Mouse (Mus musculus): ENCODE measurements around the gene Pdcd1lg2. TPM values are rescaled to one million over a fixed set of nuclear protein-coding genes. Genes with fewer than 3 reads are reported as not detected.
A peak's percentile ranks its signal among the peaks of the same experiment; 100 is the strongest.

The Pdcd1lg2 gene
- polyA plus RNA-seq, 1 experiment from 2014 or later = 0.09 TPM

DNA sequence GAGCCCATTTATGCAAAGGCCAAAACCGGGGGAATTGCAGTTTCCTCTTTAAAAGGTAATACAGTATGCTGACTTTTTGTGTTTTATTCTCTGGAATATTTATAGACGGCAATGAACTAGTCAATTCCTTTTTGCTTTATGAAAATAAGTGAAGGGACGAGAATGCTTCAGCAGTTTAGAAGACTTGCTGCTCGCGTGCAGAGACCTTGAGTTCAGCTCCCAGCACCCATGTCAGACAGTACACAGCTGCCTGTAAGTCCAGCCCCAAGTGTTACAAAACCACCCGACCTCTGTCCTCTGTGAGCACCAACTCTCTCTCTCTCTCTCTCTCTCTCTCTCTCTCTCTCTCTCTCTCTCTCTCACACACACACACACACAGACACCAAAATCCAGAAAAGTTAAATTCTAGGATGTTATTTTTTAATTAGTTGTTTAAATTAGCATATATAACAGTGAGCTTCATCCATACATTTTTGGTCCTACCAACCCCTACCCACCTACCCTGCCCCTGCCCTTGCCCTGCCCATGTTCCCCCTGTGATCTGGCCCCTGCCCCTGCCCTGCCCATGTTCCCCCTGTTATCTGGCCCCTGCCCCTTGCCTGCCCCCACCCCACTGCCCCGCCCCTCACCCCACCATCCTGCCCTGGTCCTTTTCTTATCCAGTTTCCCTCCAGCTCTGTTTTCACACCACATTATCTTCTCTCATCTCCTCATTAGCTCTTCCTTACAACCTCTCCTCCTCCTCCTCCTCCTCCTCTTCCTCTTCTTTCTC is 86.3 kb downstream of the Pdcd1lg2 start:
- Histone ChIP-seq H3K4me3 (ENCODE audit: inconsistent target) (no peak overlapping the region), H3K27ac (peak overlapping the region; percentile 95), H3K79me2 (ENCODE audit: inconsistent target) (no peaks in the 10 kb centered on the region), H3K36me3 (ENCODE audit: inconsistent target) (no peaks in the 10 kb centered on the region)
- WGBS (ENCODE audit: missing documents) = 39% methylated on average over 6 of the region's 7 CpGs

DNA sequence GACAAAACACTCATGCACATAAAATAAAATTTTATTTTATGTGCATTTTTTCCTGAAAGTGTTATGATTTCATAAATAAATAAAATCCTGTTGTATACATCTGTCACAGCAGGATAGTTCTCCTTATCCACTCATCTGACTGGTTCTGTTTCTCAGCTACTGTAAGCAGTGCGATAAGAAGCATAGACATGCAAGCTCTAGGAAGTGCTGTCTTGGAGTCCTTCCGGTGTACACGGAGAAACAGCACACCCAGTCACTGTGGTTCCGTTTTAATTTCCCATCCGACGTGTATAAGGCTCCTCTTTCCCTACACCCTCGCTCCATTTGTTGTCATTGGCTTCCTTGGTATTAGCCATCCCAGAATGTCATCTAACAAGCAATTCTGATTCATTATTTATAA is 87.2 kb downstream of the Pdcd1lg2 start:
- 18% methylated on average over 7 of the region's 7 CpGs for WGBS (ENCODE audit: missing documents)
- H3K4me3 ChIP-seq (ENCODE audit: inconsistent target) = no peak overlapping the region
- H3K36me3 ChIP-seq (ENCODE audit: inconsistent target) = no peaks in the 10 kb centered on the region
- H3K27ac ChIP-seq = peak overlapping the region; percentile 95
- H3K79me2 ChIP-seq (ENCODE audit: inconsistent target) = no peaks in the 10 kb centered on the region

GRCm38 (mm10) chr19:29498842-29499456 is 88.2 kb downstream of the Pdcd1lg2 start:
- WGBS (ENCODE audit: missing documents) = 18% methylated on average over 6 of the region's 6 CpGs
- H3K4me3 ChIP-seq (ENCODE audit: inconsistent target) = no peak overlapping the region
- peak overlapping the region; percentile 95 for H3K27ac ChIP-seq
- H3K79me2 ChIP-seq (ENCODE audit: inconsistent target) = no peaks in the 10 kb centered on the region
- H3K36me3 ChIP-seq (ENCODE audit: inconsistent target) = no peaks in the 10 kb centered on the region

- Histone ChIP-seq H3K4me3 (ENCODE audit: inconsistent target) (no peak overlapping the region), H3K79me2 (ENCODE audit: inconsistent target) (no peaks in the 10 kb centered on the region), H3K27ac (peak overlapping the region; percentile 95), H3K36me3 (ENCODE audit: inconsistent target) (no peaks in the 10 kb centered on the region)
- 9% methylated on average over 1 of the region's 1 CpGs for WGBS (ENCODE audit: missing documents)
Observed at GRCm38 (mm10) chr19:29500333-29500732, 89.6 kb downstream of the Pdcd1lg2 start.

DNA sequence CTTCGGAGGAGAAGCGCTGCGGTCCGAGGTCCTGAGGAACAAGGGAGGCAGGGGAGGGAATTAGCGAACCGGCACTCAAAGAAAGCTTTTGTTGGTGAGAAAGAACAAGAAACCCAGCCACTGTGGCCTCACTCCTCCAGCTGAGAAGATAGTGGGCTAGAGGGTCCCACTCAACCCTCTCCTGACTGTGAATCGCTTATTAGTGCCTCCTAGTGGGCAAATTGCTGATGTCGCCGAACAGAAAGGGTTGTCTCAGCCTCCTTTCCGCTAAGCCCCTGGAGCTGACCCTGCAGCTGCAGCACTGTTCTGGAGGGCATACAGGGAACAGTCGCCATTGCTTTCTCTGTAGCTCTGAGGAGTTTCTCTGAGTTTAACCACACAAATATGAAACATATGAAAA is 90.4 kb downstream of the Pdcd1lg2 start:
- H3K36me3 ChIP-seq (ENCODE audit: inconsistent target) = no peaks in the 10 kb centered on the region
- 59% methylated on average over 11 of the region's 11 CpGs for WGBS (ENCODE audit: missing documents)
- no peak overlapping the region for H3K4me3 ChIP-seq (ENCODE audit: inconsistent target)
- no peaks in the 10 kb centered on the region for H3K79me2 ChIP-seq (ENCODE audit: inconsistent target)
- H3K27ac ChIP-seq = peak overlapping the region; percentile 95

- Histone ChIP-seq H3K36me3 (ENCODE audit: inconsistent target) (no peaks in the 10 kb centered on the region), H3K27ac (peak overlapping the region; percentile 95), H3K4me3 (ENCODE audit: inconsistent target) (no peak overlapping the region), H3K79me2 (ENCODE audit: inconsistent target) (no peaks in the 10 kb centered on the region)
- 11% methylated on average over 6 of the region's 6 CpGs for WGBS (ENCODE audit: missing documents)
Observed at GRCm38 (mm10) chr19:29501507-29501906, 90.8 kb downstream of the Pdcd1lg2 start.

DNA sequence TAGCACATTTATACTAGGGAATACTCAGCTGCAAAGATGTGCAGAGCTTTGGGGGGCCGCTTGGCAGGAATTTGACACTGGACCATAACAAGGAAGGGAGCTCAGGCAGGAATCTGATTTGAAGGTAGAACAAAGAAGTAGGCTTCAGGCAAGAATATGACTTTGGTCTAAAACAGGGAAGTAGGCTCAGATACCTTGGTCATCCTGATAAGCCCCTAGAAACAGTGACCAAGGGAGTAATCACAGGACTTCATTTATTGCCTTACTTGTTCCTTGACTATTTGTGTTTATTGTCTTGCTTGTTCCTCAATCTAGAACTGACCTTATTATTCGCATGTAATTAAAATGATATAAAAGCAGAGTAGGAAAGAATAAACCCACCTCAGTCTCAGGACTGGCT is 93.4 kb downstream of the Pdcd1lg2 start:
- Histone ChIP-seq H3K36me3 (ENCODE audit: inconsistent target) (no peaks in the 10 kb centered on the region), H3K4me3 (ENCODE audit: inconsistent target) (no peak overlapping the region), H3K79me2 (ENCODE audit: inconsistent target) (no peaks in the 10 kb centered on the region), H3K27ac (no peak overlapping the region)
- 100% methylated on average over 2 of the region's 2 CpGs for WGBS (ENCODE audit: missing documents)

DNA sequence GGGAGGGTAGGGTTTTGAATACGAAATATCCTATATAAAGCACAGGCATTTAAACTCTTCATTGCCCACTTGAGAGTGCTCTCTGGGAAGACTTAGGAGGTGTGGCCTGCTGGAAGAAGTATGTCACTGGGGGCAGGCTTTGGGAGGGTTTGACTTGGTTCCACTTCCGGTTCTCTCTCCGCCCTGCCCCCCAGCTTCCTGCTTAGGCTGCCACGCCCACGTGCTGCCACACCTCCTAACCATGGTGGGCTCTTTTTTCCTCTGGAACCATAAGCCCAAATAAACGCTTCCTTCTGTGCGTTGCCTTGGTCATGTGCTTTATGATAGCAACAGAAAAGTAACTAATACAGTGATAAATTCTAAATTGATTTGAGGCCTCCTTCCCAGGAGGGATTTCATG is 94.9 kb downstream of the Pdcd1lg2 start:
- WGBS (ENCODE audit: missing documents) = 72% methylated on average over 7 of the region's 7 CpGs
- Histone ChIP-seq H3K79me2 (ENCODE audit: inconsistent target) (no peaks in the 10 kb centered on the region), H3K36me3 (ENCODE audit: inconsistent target) (no peaks in the 10 kb centered on the region), H3K27ac (no peak overlapping the region), H3K4me3 (ENCODE audit: inconsistent target) (no peak overlapping the region)

DNA sequence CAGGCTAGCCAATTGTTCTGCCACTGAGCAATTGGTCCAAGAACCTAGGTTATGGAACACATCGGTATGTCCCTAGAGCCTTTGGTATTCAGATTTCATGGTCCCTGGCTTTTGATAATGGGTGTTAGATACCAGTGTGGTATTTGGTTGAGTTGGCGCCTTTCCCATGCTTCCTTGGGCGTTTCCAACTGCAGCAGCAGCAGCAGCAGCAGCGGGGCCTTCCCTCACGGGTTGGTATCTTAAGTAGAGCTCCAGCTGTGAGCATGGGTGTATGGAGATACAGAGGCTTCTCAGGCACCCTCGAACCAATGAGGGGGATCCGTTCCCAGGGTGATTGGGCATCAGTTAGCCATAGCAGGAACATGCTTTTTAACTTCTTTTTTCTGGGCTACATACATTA is 97.5 kb downstream of the Pdcd1lg2 start:
- H3K79me2 ChIP-seq (ENCODE audit: inconsistent target) = no peaks in the 10 kb centered on the region
- WGBS (ENCODE audit: missing documents) = 77% methylated on average over 7 of the region's 7 CpGs
- H3K36me3 ChIP-seq (ENCODE audit: inconsistent target) = no peaks in the 10 kb centered on the region
- no peak overlapping the region for H3K4me3 ChIP-seq (ENCODE audit: inconsistent target)
- no peak overlapping the region for H3K27ac ChIP-seq

GRCm38 (mm10) chr19:29509857-29510256 is 99.1 kb downstream of the Pdcd1lg2 start:
- no peak overlapping the region for H3K27ac ChIP-seq
- 87% methylated on average over 7 of the region's 7 CpGs for WGBS (ENCODE audit: missing documents)
- H3K36me3 ChIP-seq (ENCODE audit: inconsistent target) = 0 out of 2 replicates have a peak, but pooled peaks cover under 1% of the 10 kb centered on the region
- no peak overlapping the region for H3K4me3 ChIP-seq (ENCODE audit: inconsistent target)
- no peaks in the 10 kb centered on the region for H3K79me2 ChIP-seq (ENCODE audit: inconsistent target)

GRCm38 (mm10) chr19:29511826-29512225 is 101.1 kb downstream of the Pdcd1lg2 start:
- no peak overlapping the region for H3K27ac ChIP-seq
- WGBS (ENCODE audit: missing documents) = 83% methylated on average over 2 of the region's 2 CpGs

GRCm38 (mm10) chr19:29513111-29513766 is 102.5 kb downstream of the Pdcd1lg2 start:
- no peak overlapping the region for H3K27ac ChIP-seq
- 53% methylated on average over 2 of the region's 2 CpGs for WGBS (ENCODE audit: missing documents)
- H3K4me3 ChIP-seq (ENCODE audit: inconsistent target) = no peak overlapping the region
- peaks cover 23% of the 10 kb centered on the region; the same call in 1 of the 2 replicates for H3K36me3 ChIP-seq (ENCODE audit: inconsistent target)
- no peaks in the 10 kb centered on the region for H3K79me2 ChIP-seq (ENCODE audit: inconsistent target)

More at GRCm38 (mm10) chr19:29511826-29512225, 101.1 kb downstream of the Pdcd1lg2 start:
- no peaks in the 10 kb centered on the region for H3K79me2 ChIP-seq (ENCODE audit: inconsistent target)
- H3K4me3 ChIP-seq (ENCODE audit: inconsistent target) = no peak overlapping the region
- peaks cover 17% of the 10 kb centered on the region; the same call in 1 of the 2 replicates for H3K36me3 ChIP-seq (ENCODE audit: inconsistent target)

DNA sequence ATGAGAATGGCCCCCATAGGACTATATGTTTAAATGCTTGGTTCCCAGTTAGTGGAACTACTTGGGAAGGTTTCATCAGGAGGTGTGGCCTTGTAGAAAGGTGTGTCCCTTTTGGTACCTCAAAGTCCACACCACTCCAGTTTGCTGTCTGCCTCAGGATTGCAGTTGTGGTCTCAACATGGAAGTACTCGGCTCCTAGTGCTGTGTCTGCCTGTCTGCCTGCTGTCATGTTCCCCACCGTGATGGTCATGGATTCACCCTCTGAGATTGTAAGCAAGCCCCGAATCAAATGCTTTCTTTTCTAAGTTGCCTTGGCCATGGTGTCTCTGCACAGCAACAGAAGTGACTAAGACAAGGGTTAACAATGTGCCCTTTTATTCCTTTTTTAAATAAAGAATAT is 103.4 kb downstream of the Pdcd1lg2 start:
- 98% methylated on average over 3 of the region's 3 CpGs for WGBS (ENCODE audit: missing documents)
- Histone ChIP-seq H3K27ac (no peak overlapping the region), H3K79me2 (ENCODE audit: inconsistent target) (no peaks in the 10 kb centered on the region), H3K36me3 (ENCODE audit: inconsistent target) (peaks cover 23% of the 10 kb centered on the region; the same call in 1 of the 2 replicates), H3K4me3 (ENCODE audit: inconsistent target) (no peak overlapping the region)

DNA sequence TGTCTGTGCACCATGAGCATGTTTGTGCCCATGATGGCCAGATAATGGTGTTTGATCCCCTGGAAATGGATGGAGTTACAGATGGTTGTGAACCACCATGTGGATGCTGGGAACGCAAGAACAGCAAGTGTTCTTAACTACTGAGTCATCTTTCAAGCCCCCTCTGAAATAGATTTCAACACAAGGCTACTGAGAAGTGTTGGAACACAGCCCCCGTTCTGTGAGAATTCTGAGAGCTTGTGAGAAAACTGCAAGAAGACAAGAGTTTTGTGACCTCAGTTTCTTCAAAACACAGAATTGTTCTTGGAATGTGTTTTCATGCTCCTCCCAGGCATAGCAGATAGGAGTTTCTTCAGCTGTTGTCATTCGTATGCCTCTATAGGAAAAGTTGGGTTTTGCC is 104.7 kb downstream of the Pdcd1lg2 start:
- 96% methylated on average over 3 of the region's 3 CpGs for WGBS (ENCODE audit: missing documents)
- no peak overlapping the region for H3K27ac ChIP-seq
- H3K79me2 ChIP-seq (ENCODE audit: inconsistent target) = no peaks in the 10 kb centered on the region; the same call in 1 of the 2 replicates
- peaks cover 23% of the 10 kb centered on the region; the same call in 1 of the 2 replicates for H3K36me3 ChIP-seq (ENCODE audit: inconsistent target)
- H3K4me3 ChIP-seq (ENCODE audit: inconsistent target) = no peak overlapping the region

GRCm38 (mm10) chr19:29515991-29516390 is 105.3 kb downstream of the Pdcd1lg2 start:
- Histone ChIP-seq H3K79me2 (ENCODE audit: inconsistent target) (peaks cover 4% of the 10 kb centered on the region; the same call in 1 of the 2 replicates), H3K36me3 (ENCODE audit: inconsistent target) (peaks cover 23% of the 10 kb centered on the region; the same call in 1 of the 2 replicates), H3K4me3 (ENCODE audit: inconsistent target) (no peak overlapping the region), H3K27ac (no peak overlapping the region)
- 94% methylated on average over 10 of the region's 10 CpGs for WGBS (ENCODE audit: missing documents)

Data from macrophage (primary cell).